Mouse (Mus musculus) embryonic fibroblast, embryonic 13.5 days (primary cell): ENCODE measurements at regions not wholly inside any gene's neighbourhood (a gene's known extent, or its start where the extent isn't known, plus 50 kb on each side); places are given as distances from the start of the nearest gene placed in this dataset.
"Not testable (repeated sequence)": the region's sequence is repeated elsewhere in the genome, so short reads cannot be mapped to it uniquely, and the experiment has no call there.

Source experiments
- H3K27ac ChIP-seq: 2 replicates; pipeline ENCODE4 v1.5.1; 2012; ENCODE audit warnings: low read length, control low read depth, inconsistent platforms; ENCODE audit not compliant: insufficient read depth
- H3K4me1 ChIP-seq: 2 replicates; pipeline ENCODE4 v1.6.1; 2011; ENCODE audit warnings: low read length; ENCODE audit not compliant: control insufficient read depth, insufficient read depth
- H3K4me3 ChIP-seq: 2 replicates; pipeline ENCODE4 v1.5.1; 2011; ENCODE audit warnings: mild to moderate bottlenecking, control low read depth, low read length; ENCODE audit not compliant: insufficient read depth
- CTCF ChIP-seq: IDR thresholded peaks from 2 replicates; pipeline ENCODE4 v1.5.1; 2011; ENCODE audit warnings: mild to moderate bottlenecking, control low read depth, low read length, moderate library complexity, borderline replicate concordance; ENCODE audit not compliant: insufficient read depth
- POLR2A ChIP-seq: IDR thresholded peaks from 2 replicates; pipeline ENCODE4 v1.6.1; 2011; ENCODE audit warnings: low read depth, mild to moderate bottlenecking, control low read depth, low read length, moderate library complexity

- TF ChIP-seq POLR2A (no peak), CTCF (no peak)
- no peak overlapping the region for H3K27ac ChIP-seq
- no peaks in the 10 kb centered on the region for H3K4me1 ChIP-seq
- H3K4me3 ChIP-seq: no peak overlapping the region
Observed at GRCm38 (mm10) chr3:137279284-137279683, 61.6 kb upstream of the Emcn start.

DNA sequence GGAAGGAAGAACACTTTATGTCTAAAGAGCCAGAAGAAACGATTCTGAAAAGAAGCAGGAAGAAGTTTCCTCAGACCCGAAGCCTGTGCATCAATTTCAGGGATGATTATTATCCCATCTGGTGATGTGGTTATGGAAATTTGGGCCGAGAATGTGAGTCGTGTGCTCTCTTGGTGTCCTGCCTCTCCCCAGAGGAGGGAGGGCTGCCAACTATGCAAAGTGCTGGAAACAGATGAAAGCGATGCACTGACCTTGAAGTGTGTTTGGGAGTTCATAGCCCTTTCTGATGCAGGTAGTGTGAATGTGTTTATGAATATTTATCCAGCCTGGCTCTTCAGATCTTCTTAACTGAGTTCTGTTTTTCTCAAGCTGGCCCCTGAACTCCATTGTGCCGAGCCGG is 59.8 kb upstream of the Emcn start:
- no peak for TF ChIP-seq CTCF
- TF ChIP-seq POLR2A: no peak
- Histone ChIP-seq H3K4me3 (no peak overlapping the region), H3K4me1 (no peaks in the 10 kb centered on the region), H3K27ac (no peak overlapping the region)

DNA sequence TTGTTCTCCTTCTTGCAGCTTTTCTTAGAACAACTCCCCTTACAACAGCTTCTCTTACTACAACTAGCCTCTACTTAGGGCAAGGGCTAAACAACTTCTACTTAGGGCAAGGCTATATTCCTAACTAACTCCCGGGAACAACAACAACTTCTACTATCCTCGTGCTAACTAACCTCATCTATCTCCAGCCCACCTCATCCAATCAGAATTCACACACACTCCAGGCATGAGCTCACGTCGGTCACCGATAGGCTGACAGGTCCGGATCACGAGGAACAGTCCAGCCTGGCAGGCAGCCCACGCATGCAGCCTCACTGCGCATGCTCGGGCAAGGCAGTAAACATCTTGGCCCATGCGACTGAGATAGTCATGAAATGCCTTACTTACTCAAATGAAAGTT is 53.3 kb upstream of the Emcn start:
- not testable (repeated sequence) for H3K4me3 ChIP-seq, H3K27ac ChIP-seq, H3K4me1 ChIP-seq

DNA sequence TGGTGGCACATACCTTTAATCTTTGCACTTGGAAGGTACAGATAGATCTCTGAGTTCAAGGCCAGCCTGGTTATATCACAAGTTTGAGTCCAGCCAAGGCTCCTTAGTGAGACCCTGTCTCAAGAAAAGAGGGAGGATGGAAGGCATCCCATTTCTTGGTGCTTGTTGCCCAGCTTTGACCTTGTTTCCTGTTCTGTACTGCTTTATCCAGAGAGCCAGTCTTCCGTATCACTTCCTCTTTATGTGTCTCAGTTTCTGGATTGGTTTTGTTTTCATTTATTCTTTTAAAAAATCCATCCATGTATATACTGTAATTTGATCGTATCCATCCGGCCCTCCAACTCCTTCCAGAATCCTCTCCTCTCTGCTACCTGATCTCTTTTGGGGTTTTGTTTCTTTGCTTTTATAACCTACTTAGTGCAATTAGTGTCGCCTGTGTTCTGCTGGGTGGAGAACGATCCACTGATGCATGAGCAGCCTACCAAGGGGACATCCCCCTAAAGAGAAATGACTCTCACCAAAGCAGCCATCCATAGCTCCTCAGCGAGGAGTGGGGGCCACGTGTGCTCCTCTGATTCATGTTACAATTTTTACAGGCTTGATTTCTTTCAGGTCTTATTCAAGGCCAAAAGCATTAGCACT is 52.4 kb upstream of the Emcn start:
- H3K4me3 ChIP-seq: no peak overlapping the region
- H3K4me1 ChIP-seq: 0 out of 2 replicates have a peak, but pooled peaks cover 2% of the 10 kb centered on the region
- no peak overlapping the region for H3K27ac ChIP-seq
- TF ChIP-seq CTCF: no peak
- TF ChIP-seq POLR2A: no peak

- H3K27ac ChIP-seq: no peak overlapping the region
- H3K4me3 ChIP-seq: no peak overlapping the region
- H3K4me1 ChIP-seq: 0 out of 2 replicates have a peak, but pooled peaks cover 2% of the 10 kb centered on the region
- no peak for TF ChIP-seq POLR2A
- TF ChIP-seq CTCF: no peak
Observed at GRCm38 (mm10) chr3:137288943-137289682, 51.8 kb upstream of the Emcn start.

GRCm38 (mm10) chr3:137289683-137289984 is 51.2 kb upstream of the Emcn start:
- TF ChIP-seq POLR2A (no peak), CTCF (no peak)
- Histone ChIP-seq H3K4me3 (no peak overlapping the region), H3K4me1 (0 out of 2 replicates have a peak, but pooled peaks cover 2% of the 10 kb centered on the region), H3K27ac (no peak overlapping the region)
